Mouse (Mus musculus): Measurements from ENCODE around the gene Siglece. TPM values are rescaled to one million over a fixed set of nuclear protein-coding genes. Genes with fewer than 3 reads are reported as not detected.
"Not testable (repeated sequence)": the region's sequence is repeated elsewhere in the genome, so short reads cannot be mapped to it uniquely, and the experiment has no call there.

Siglece gene
- 0.16 and 0.32 TPM in 2 replicates for polyA plus RNA-seq (2015; fragmentation: Nextera tagmentation; extraction: Ambion mirVana)

DNA sequence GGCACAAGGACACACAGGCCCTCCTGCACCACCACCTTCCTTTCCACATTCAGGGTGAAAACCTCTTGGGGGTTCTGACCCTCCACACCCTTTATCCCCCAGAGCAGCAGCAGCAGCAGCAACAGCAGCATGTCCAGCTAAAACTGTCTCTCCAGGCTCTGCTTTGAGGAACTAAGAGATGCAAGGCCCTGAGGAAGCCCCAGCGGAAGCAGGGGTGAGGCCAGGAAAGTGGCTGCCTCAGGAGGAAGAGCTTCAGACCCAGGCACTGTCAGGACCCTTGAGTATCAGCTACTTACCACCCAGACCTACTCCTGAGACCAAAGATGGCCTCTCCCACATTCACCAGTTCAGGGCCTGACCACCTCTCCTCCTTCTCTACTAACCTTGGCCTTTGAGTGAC is at the start of gene Siglece:
TSS of gene Siglece (minus strand) at position 160 of the 400 bp plus-strand sequence.
- Histone ChIP-seq H3K9me3 (replicated peaks; ENCODE audit: control insufficient read depth, low read length, poor library complexity, severe bottlenecking) (no peaks in the 10 kb centered on the region), H3K36me3 (ENCODE audit: control insufficient read depth, insufficient read depth, low read length) (no peaks in the 10 kb centered on the region), H3K9ac (ENCODE audit: low read depth, low read length) (no peak within 1 kb of the TSS), H3K27me3 (ENCODE audit: control insufficient read depth, insufficient read depth, low read depth, low read length) (no peaks in the 10 kb centered on the region), H3K4me2 (ENCODE audit: low read length) (no peak within 1 kb of the TSS), H3K4me1 (ENCODE audit: control insufficient read depth, insufficient read depth, low read length) (no peaks in the 10 kb centered on the region), H3K4me3 (ENCODE audit: low read depth, low read length) (no peak within 1 kb of the TSS), H3K27ac (ENCODE audit: low read length) (no peak within 1 kb of the TSS)
- 93% methylated on average over 1 of the region's 1 CpGs for WGBS
- no peak for ATAC-seq

DNA sequence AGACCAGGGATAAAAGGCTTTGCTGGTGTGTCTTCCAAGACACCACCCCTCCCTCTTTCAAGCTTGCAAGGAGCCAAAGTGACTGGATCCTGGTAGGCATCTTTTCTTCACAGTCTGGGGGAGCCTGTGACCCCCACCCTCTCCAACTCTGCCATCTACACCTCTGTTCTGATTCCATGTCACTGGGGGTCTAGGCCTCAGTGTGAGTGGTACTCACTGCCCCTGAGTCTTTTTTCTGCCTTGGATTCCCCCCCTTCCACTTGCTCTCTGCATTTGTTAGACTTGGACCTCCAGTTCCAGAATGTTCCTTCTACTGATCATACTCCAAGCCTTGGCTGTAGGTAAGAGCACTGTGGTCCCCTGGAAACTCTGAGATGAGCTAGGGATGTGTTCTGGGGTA is 30.2 kb upstream of the Siglece start, which contains the start of gene Klk14:
TSS of gene Klk14 (plus strand) at position 301 of the 400 bp plus-strand sequence.
- no peaks in the 10 kb centered on the region for H3K27me3 ChIP-seq (ENCODE audit: control insufficient read depth, insufficient read depth, low read depth, low read length)

DNA sequence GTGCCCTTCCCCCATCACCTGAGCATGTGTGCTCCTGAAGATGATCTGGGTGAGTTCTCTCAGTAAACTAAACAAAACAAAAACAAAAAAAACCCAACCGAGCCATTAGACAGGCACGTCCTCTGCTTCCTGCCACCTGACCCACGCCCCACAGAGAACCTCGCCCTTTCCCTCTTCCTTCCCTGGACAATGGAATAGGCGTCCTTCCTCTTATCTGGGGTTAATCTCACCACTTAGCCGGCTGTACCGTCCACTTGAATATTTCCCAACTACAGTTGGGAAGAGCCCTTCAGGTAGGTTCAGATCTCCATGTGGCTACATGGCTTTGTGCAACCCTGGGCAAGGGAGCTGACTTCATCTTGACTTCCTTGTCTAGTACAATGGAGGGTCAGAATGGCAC is 25.1 kb upstream of the Siglece start:
- H3K4me3 ChIP-seq (ENCODE audit: low read depth, low read length): no peak overlapping the region
- no peaks in the 10 kb centered on the region for H3K9me3 ChIP-seq (replicated peaks; ENCODE audit: control insufficient read depth, low read length, poor library complexity, severe bottlenecking)
- H3K36me3 ChIP-seq (ENCODE audit: control insufficient read depth, insufficient read depth, low read length): no peaks in the 10 kb centered on the region
- 70% methylated on average over 7 of the region's 7 CpGs for WGBS
- no peaks in the 10 kb centered on the region for H3K27me3 ChIP-seq (ENCODE audit: control insufficient read depth, insufficient read depth, low read depth, low read length)
- no peaks in the 10 kb centered on the region for H3K4me1 ChIP-seq (ENCODE audit: control insufficient read depth, insufficient read depth, low read length)
- no peak overlapping the region for H3K4me2 ChIP-seq (ENCODE audit: low read length)
- no peak overlapping the region for H3K9ac ChIP-seq (ENCODE audit: low read depth, low read length)
- H3K27ac ChIP-seq (ENCODE audit: low read length): no peak overlapping the region
- ATAC-seq: no peak

More for the DNA sequence above, 30.2 kb upstream of the Siglece start, which contains the start of gene Klk14:
- no peak within 1 kb of the TSS for H3K27ac ChIP-seq (ENCODE audit: low read length)
- no peaks in the 10 kb centered on the region for H3K4me1 ChIP-seq (ENCODE audit: control insufficient read depth, insufficient read depth, low read length)
- no peaks in the 10 kb centered on the region for H3K9me3 ChIP-seq (replicated peaks; ENCODE audit: control insufficient read depth, low read length, poor library complexity, severe bottlenecking)
- no peak for ATAC-seq
- H3K4me2 ChIP-seq (ENCODE audit: low read length): no peak within 1 kb of the TSS
- no peaks in the 10 kb centered on the region for H3K36me3 ChIP-seq (ENCODE audit: control insufficient read depth, insufficient read depth, low read length)
- no peak within 1 kb of the TSS for H3K4me3 ChIP-seq (ENCODE audit: low read depth, low read length)
- no peak within 1 kb of the TSS for H3K9ac ChIP-seq (ENCODE audit: low read depth, low read length)

DNA sequence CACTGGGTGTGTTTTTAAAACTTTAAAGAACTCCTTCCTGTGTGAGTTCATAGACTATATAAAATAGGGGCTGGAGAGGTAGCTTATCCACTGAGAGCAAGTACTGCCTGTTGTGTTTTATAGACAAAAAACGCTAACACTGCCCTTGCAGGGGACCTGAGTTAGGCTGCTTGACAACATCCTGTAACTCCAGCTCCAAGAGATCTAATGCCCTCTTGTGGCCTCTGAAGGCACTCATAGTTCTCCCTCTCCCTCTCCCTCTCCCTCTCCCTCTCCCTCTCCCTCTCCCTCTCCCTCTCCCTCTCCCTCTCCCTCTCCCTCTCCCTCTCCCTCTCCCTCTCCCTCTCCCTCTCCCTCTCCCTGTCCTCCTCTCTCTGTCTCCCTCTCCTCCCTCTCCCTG is 22.6 kb upstream of the Siglece start:
- not testable (repeated sequence) for H3K4me3 ChIP-seq (ENCODE audit: low read depth, low read length); H3K4me1 ChIP-seq (ENCODE audit: control insufficient read depth, insufficient read depth, low read length); H3K36me3 ChIP-seq (ENCODE audit: control insufficient read depth, insufficient read depth, low read length); H3K4me2 ChIP-seq (ENCODE audit: low read length); H3K27me3 ChIP-seq (ENCODE audit: control insufficient read depth, insufficient read depth, low read depth, low read length); H3K27ac ChIP-seq (ENCODE audit: low read length); ATAC-seq; H3K9ac ChIP-seq (ENCODE audit: low read depth, low read length); H3K9me3 ChIP-seq (replicated peaks; ENCODE audit: control insufficient read depth, low read length, poor library complexity, severe bottlenecking)
- 28% methylated on average over 1 of the region's 1 CpGs for WGBS

DNA sequence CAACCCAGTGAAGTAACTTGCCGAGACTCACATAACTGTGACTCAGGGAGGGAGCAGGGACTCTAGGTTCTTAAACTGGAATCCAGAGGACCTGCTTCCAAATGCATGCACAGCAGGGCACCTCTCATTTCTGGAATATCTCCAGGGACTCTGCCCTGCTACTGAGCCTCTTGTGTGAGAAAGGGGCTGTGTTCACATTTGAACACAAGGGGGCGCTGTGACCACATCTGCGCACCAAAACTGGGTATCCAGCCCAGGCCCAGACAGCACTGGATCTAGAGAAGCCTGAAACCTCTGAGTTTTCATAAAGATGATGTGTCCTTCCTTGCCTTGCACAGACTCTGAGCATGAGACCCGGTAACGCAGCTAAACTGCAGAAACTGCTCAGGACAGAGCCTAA is 21.0 kb upstream of the Siglece start:
- H3K4me1 ChIP-seq (ENCODE audit: control insufficient read depth, insufficient read depth, low read length): no peaks in the 10 kb centered on the region
- ATAC-seq: 0 out of 2 replicates have a peak, but pooled peaks have one; percentile 18
- H3K27me3 ChIP-seq (ENCODE audit: control insufficient read depth, insufficient read depth, low read depth, low read length): no peaks in the 10 kb centered on the region
- no peak overlapping the region for H3K27ac ChIP-seq (ENCODE audit: low read length)
- H3K9me3 ChIP-seq (replicated peaks; ENCODE audit: control insufficient read depth, low read length, poor library complexity, severe bottlenecking): 0 out of 2 replicates have a peak, but pooled peaks cover 3% of the 10 kb centered on the region
- 20% methylated on average over 5 of the region's 5 CpGs for WGBS
- no peak overlapping the region for H3K9ac ChIP-seq (ENCODE audit: low read depth, low read length)
- no peak overlapping the region for H3K4me3 ChIP-seq (ENCODE audit: low read depth, low read length)
- peaks cover 22% of the 10 kb centered on the region for H3K36me3 ChIP-seq (ENCODE audit: control insufficient read depth, insufficient read depth, low read length)
- no peak overlapping the region for H3K4me2 ChIP-seq (ENCODE audit: low read length)

DNA sequence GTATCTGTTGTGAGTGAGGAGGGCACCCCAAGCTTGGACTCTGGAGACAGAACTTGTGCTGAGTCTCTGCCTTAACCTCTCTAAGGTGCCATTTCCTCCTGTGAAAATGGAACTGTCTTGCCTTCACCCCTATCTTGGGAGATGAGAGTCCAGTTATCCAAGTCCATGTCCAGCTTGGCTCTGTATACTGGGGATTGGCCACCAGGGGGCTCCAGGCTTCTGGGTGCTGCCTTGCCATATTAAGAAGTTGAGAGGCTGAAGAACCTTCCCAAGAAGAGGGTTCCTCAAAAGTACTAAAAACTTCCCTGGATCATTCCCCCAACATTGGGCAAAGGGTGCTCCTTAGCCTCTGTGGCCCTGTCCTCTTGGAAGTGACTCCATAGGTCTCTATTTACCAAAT is 18.6 kb upstream of the Siglece start:
- H3K27me3 ChIP-seq (ENCODE audit: control insufficient read depth, insufficient read depth, low read depth, low read length): no peaks in the 10 kb centered on the region
- H3K27ac ChIP-seq (ENCODE audit: low read length): no peak overlapping the region
- H3K4me3 ChIP-seq (ENCODE audit: low read depth, low read length): no peak overlapping the region
- peaks cover 32% of the 10 kb centered on the region for H3K36me3 ChIP-seq (ENCODE audit: control insufficient read depth, insufficient read depth, low read length)
- no peak overlapping the region for H3K9ac ChIP-seq (ENCODE audit: low read depth, low read length)
- H3K9me3 ChIP-seq (replicated peaks; ENCODE audit: control insufficient read depth, low read length, poor library complexity, severe bottlenecking): 0 out of 2 replicates have a peak, but pooled peaks cover 3% of the 10 kb centered on the region
- no peak overlapping the region for H3K4me2 ChIP-seq (ENCODE audit: low read length)
- no peak for ATAC-seq
- H3K4me1 ChIP-seq (ENCODE audit: control insufficient read depth, insufficient read depth, low read length): no peaks in the 10 kb centered on the region

DNA sequence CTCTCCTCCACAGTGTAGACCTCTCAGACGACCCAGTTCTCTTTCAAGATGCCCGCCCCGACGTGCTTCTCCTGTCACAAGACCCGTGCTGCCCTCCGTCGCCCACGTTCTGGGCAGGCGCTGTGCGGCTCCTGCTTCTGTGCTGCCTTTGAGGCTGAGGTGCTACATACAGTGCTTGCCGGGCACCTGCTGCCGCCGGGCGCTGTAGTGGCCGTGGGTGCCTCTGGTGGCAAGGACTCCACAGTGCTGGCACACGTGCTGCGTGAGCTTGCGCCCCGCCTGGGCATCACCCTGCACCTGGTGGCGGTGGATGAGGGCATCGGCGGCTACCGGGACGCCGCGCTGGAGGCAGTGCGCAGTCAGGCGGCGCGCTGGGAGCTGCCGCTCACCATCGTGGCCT is 15.1 kb upstream of the Siglece start:
- no peak for ATAC-seq

DNA sequence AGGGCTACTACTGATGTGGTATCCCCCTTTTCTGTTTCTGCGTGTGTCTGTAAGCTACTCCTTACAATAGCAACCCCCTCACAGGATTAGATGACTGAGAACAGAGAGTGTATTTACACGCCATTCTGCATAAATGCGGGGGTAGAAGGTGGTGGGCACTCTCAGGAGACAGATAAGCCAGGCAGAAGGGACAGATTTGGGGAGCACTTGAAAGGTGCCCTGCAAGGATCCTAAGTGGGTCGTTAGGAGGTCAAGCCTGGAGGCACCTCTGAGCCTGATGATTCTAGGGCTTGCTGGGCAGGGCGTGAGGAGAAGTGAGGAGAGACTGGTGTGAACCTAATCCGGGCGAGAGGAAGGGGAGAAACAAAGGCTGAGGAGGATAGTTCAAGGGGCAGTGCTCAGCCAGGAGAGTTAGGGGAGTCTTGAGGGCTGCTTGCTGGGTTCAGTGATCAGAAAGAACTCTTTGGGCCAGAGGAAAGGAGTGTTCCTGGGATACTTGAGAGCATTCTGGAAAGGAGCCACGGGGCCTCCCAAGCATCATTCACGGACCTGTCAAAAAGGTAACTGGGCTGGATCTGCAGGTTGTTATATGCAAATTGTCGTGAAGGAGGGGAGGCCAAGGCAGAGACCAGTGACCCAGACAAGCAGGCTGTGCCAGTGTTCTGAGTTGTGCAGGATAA is 12.8 kb upstream of the Siglece start:
- 0 out of 2 replicates have a peak, but pooled peaks cover 3% of the 10 kb centered on the region for H3K9me3 ChIP-seq (replicated peaks; ENCODE audit: control insufficient read depth, low read length, poor library complexity, severe bottlenecking)
- peaks cover 9% of the 10 kb centered on the region for H3K4me1 ChIP-seq (ENCODE audit: control insufficient read depth, insufficient read depth, low read length)
- H3K27ac ChIP-seq (ENCODE audit: low read length): peak overlapping the region; percentile 53
- H3K4me3 ChIP-seq (ENCODE audit: low read depth, low read length): peak overlapping the region; percentile 61
- peaks cover 28% of the 10 kb centered on the region for H3K36me3 ChIP-seq (ENCODE audit: control insufficient read depth, insufficient read depth, low read length)
- H3K27me3 ChIP-seq (ENCODE audit: control insufficient read depth, insufficient read depth, low read depth, low read length): no peaks in the 10 kb centered on the region
- peak; percentile 2; the same call in 1 of the 2 replicates for ATAC-seq
- peak overlapping the region; percentile 80 for H3K4me2 ChIP-seq (ENCODE audit: low read length)
- 17% methylated on average over 10 of the region's 10 CpGs for WGBS
- H3K9ac ChIP-seq (ENCODE audit: low read depth, low read length): peak overlapping the region; percentile 71

More for the DNA sequence above, 15.1 kb upstream of the Siglece start:
- Histone ChIP-seq H3K27me3 (ENCODE audit: control insufficient read depth, insufficient read depth, low read depth, low read length) (no peaks in the 10 kb centered on the region), H3K36me3 (ENCODE audit: control insufficient read depth, insufficient read depth, low read length) (peaks cover 32% of the 10 kb centered on the region), H3K4me2 (ENCODE audit: low read length) (no peak overlapping the region), H3K4me1 (ENCODE audit: control insufficient read depth, insufficient read depth, low read length) (peaks cover 9% of the 10 kb centered on the region), H3K9me3 (replicated peaks; ENCODE audit: control insufficient read depth, low read length, poor library complexity, severe bottlenecking) (0 out of 2 replicates have a peak, but pooled peaks cover 3% of the 10 kb centered on the region), H3K27ac (ENCODE audit: low read length) (no peak overlapping the region), H3K9ac (ENCODE audit: low read depth, low read length) (no peak overlapping the region), H3K4me3 (ENCODE audit: low read depth, low read length) (no peak overlapping the region)
- WGBS: 94% methylated on average over 24 of the region's 32 CpGs

DNA sequence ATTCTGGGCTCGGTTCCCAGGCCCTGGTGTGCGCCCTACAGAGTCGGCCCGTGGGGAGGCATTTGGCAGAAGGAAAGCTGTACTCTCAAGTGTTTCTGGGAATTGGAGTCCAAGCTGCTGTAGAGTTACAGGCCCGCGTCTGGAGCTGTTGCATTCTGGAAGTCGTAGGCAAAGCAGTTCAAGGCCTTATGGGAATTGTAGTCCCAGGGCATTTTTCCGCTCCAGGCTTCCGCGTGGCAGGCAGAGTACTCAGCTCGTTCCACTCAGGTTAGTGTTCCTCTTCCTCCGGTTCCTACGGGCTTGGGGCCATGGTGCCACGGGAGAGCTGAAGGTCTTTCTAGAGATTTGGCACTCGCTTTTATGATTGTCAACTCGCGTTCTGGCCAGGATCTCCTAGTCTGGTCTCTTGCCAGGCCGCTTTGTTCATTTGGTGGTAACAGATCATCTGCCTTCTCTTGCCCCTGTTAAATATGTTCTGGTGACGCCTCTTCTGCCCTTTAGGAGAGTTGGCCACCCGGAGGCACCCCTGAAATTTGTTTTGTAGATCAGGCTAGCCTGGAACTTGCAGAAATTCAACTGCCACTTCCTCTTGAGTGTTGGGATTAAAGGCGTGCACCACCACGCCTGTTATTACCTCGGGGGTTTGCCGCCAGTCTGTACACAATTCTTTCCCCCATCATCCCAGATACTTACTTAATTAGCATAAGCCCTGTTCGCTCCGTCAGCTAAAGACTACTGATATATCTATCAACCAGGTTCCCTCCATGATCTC is 12.0 kb upstream of the Siglece start, which contains the start of gene Ctu1:
TSS of gene Ctu1 (plus strand) at position 208 of the 772 bp plus-strand sequence.
- Histone ChIP-seq H3K9me3 (replicated peaks; ENCODE audit: control insufficient read depth, low read length, poor library complexity, severe bottlenecking) (0 out of 2 replicates have a peak, but pooled peaks cover 3% of the 10 kb centered on the region), H3K27me3 (ENCODE audit: control insufficient read depth, insufficient read depth, low read depth, low read length) (no peaks in the 10 kb centered on the region), H3K4me3 (ENCODE audit: low read depth, low read length) (peak within 1 kb of the TSS; percentile 61), H3K9ac (ENCODE audit: low read depth, low read length) (peak within 1 kb of the TSS; percentile 71), H3K4me1 (ENCODE audit: control insufficient read depth, insufficient read depth, low read length) (peaks cover 9% of the 10 kb centered on the region), H3K4me2 (ENCODE audit: low read length) (peak within 1 kb of the TSS; percentile 80), H3K36me3 (ENCODE audit: control insufficient read depth, insufficient read depth, low read length) (peaks cover 21% of the 10 kb centered on the region), H3K27ac (ENCODE audit: low read length) (peak within 1 kb of the TSS; percentile 53)
- peak; percentile 98 for ATAC-seq
- WGBS: 1% methylated on average over 26 of the region's 26 CpGs
